Mouse (Mus musculus) ES-E14 (cell line): ENCODE results near the gene Stt3a. TPM values are rescaled to one million over a fixed set of nuclear protein-coding genes. Genes with fewer than 3 reads are reported as not detected.

Experiments
- DNase-seq: peaks from one replicate; pipeline ENCODE4 v3.0.0-alpha.2; 2013; ENCODE audit warnings: low read depth, low spot score
- H3K27ac ChIP-seq: 2 replicates; pipeline ENCODE4 v1.5.1; 2012; ENCODE audit warnings: low read depth, mild to moderate bottlenecking, low read length, moderate library complexity, mixed read lengths; ENCODE audit not compliant: poor library complexity, insufficient read depth, severe bottlenecking
- H3K36me3 ChIP-seq: 2 replicates; pipeline ENCODE4 v1.6.1; 2012; ENCODE audit warnings: mild to moderate bottlenecking, low read length, moderate library complexity, mixed read lengths; ENCODE audit not compliant: control insufficient read depth, poor library complexity, insufficient read depth, severe bottlenecking
- H3K4me1 ChIP-seq, 2 experiments: fragments of 150-350 bp in 1 of 2; sonication (generic) in 1 of 2; 2 replicates each; pipeline ENCODE4 v1.6.1; 2012; ENCODE audit warnings: low read length in 2 of 2, mild to moderate bottlenecking in 1 of 2, mixed read lengths in 1 of 2; ENCODE audit not compliant: control insufficient read depth in 2 of 2, insufficient read depth in 2 of 2, poor library complexity in 1 of 2
- H3K4me3 ChIP-seq, 2 experiments: fragments of 150-350 bp in 1 of 2; sonication (generic) in 1 of 2; 2 replicates each; pipeline ENCODE4 v1.5.1; 2012; ENCODE audit warnings: low read length in 2 of 2, low read depth in 1 of 2, mild to moderate bottlenecking in 1 of 2, mixed read lengths in 1 of 2; ENCODE audit not compliant: insufficient read depth in 1 of 2, poor library complexity in 1 of 2, severe bottlenecking in 1 of 2
- H3K9ac ChIP-seq: 2 replicates; pipeline ENCODE4 v1.6.1; 2012; ENCODE audit warnings: low read depth, mild to moderate bottlenecking, low read length, mixed read lengths; ENCODE audit not compliant: poor library complexity, insufficient read depth, severe bottlenecking
- H3K9me3 ChIP-seq: fragments of 150-350 bp; sonication (generic); 2 replicates; pipeline ENCODE4 v1.6.1; 2012; ENCODE audit warnings: low read depth, mild to moderate bottlenecking, low read length; ENCODE audit not compliant: control insufficient read depth, insufficient read depth
- CHD2 ChIP-seq: IDR thresholded peaks from 2 replicates; pipeline ENCODE4 v1.6.1; 2014; ENCODE audit warnings: mild to moderate bottlenecking, low read depth, low read length, inconsistent platforms
- HCFC1 ChIP-seq: IDR thresholded peaks from 2 replicates; pipeline ENCODE4 v1.6.1; 2012; ENCODE audit warnings: low read length, inconsistent platforms, borderline replicate concordance; ENCODE audit not compliant: insufficient read depth
- MAFK ChIP-seq: IDR thresholded peaks from 2 replicates; pipeline ENCODE4 v1.6.1; 2014; ENCODE audit warnings: mild to moderate bottlenecking, low read depth, low read length, inconsistent platforms; ENCODE audit not compliant: insufficient read depth
- ZC3H11A ChIP-seq: IDR thresholded peaks from 2 replicates; pipeline ENCODE4 v1.6.1; 2012; ENCODE audit warnings: low read depth, mild to moderate bottlenecking, inconsistent platforms, low read length, borderline replicate concordance
- ZNF384 ChIP-seq: IDR thresholded peaks from 2 replicates; pipeline ENCODE4 v1.6.1; 2012; ENCODE audit warnings: low read depth, low read length, inconsistent platforms
- in situ Hi-C, 2 experiments: fragments of 600-800 bp; cut with MboI; formaldehyde crosslinking; loops; one replicate each; pipeline ENCODE4 v1.15.1; 2025; ENCODE audit warnings: low sequenced_read_pairs in 2 of 2, inconsistent platforms in 1 of 2; ENCODE audit not compliant: unreplicated experiment in 2 of 2
- total RNA-seq: library from RNA; depleted of rRNA; stranded (reverse); fragments of 300-350 nt; gene quantifications from 2 replicates; pipeline ENCODE4 v1.2.3, GENCODE M21; 2012

The Stt3a gene
- total RNA-seq, 1 experiment: 459 TPM

GRCm38 (mm10) chr9:36796781-36797555 lies 29.5 kb upstream of the Stt3a start, which contains the start of gene Ei24:
Ei24 (minus strand) TSS chr9:36797393.
- DNase-seq: peak; percentile 46
- peaks cover 7% of the 10 kb centered on the region for H3K36me3 ChIP-seq
- H3K4me3 ChIP-seq: peak within 1 kb of the TSS; percentile 98
- TF ChIP-seq ZC3H11A: no peak
- TF ChIP-seq MAFK: no peak
- TF ChIP-seq CHD2: no peak
- TF ChIP-seq HCFC1: peak; percentile 69
- no peak for TF ChIP-seq ZNF384
- peak within 1 kb of the TSS; percentile 97 for H3K9ac ChIP-seq
- H3K9me3 ChIP-seq: no peaks in the 10 kb centered on the region
- H3K4me1 ChIP-seq: peaks cover 16 to 18% of the 10 kb centered on the region in 2 experiments
- in situ Hi-C loops: no loop called here
- peak within 1 kb of the TSS; percentile 80 for H3K27ac ChIP-seq

- in situ Hi-C loops: no loop called here
- peaks cover 14 to 18% of the 10 kb centered on the region in 2 experiments for H3K4me1 ChIP-seq
- peak overlapping the region; percentile 98 for H3K4me3 ChIP-seq
- no peaks in the 10 kb centered on the region for H3K9me3 ChIP-seq
- peaks cover 12% of the 10 kb centered on the region for H3K36me3 ChIP-seq
- TF ChIP-seq CHD2 (no peak), MAFK (peak; percentile 73)
- peak overlapping the region; percentile 97; the same call in 1 of the 2 replicates for H3K9ac ChIP-seq
- no peak for DNase-seq
- H3K27ac ChIP-seq: peak overlapping the region; percentile 80; the same call in 1 of the 2 replicates
Measured at GRCm38 (mm10) chr9:36796224-36796623, 28.7 kb upstream of the Stt3a start.

- Histone ChIP-seq H3K9me3 (no peaks in the 10 kb centered on the region), H3K4me3 (peak overlapping the region; percentile 98; a peak in 3 of 4 replicates), H3K36me3 (peaks cover 17% of the 10 kb centered on the region), H3K27ac (no peak overlapping the region; the same call in 1 of the 2 replicates), H3K4me1 (peaks cover 14 to 18% of the 10 kb centered on the region in 2 experiments), H3K9ac (no peak overlapping the region; the same call in 1 of the 2 replicates)
- in situ Hi-C loops: no loop called here
- TF ChIP-seq CHD2 (no peak), ZC3H11A (no peak), MAFK (no peak), HCFC1 (no peak), ZNF384 (no peak)
- no peak for DNase-seq
Measured at GRCm38 (mm10) chr9:36795556-36795955, 28.1 kb upstream of the Stt3a start.

GRCm38 (mm10) chr9:36794487-36794886 lies 27.0 kb upstream of the Stt3a start:
- in situ Hi-C loops: no loop called here
- H3K36me3 ChIP-seq: peaks cover 24% of the 10 kb centered on the region
- H3K4me3 ChIP-seq: peak overlapping the region; percentile 40 to 47
- H3K4me1 ChIP-seq: peaks cover 10 to 14% of the 10 kb centered on the region in 2 experiments
- H3K27ac ChIP-seq: no peak overlapping the region; the same call in 1 of the 2 replicates
- DNase-seq: no peak
- no peaks in the 10 kb centered on the region for H3K9me3 ChIP-seq
- H3K9ac ChIP-seq: no peak overlapping the region
- TF ChIP-seq ZNF384: peak; percentile 69
- no peak for TF ChIP-seq MAFK
